Mouse (Mus musculus) bone marrow macrophage, adult 2 months (primary cell): ENCODE data around the gene Sgk1. TPM values are rescaled to one million over a fixed set of nuclear protein-coding genes. Genes with fewer than 3 reads are reported as not detected.

Source experiments
- H3K27ac ChIP-seq: 2 replicates; pipeline ENCODE4 v1.5.1; 2012; ENCODE audit warnings: low read depth, low read length; ENCODE audit not compliant: insufficient read depth
- H3K4me1 ChIP-seq: 2 replicates; pipeline ENCODE4 v1.6.1; 2012; ENCODE audit warnings: low read length; ENCODE audit not compliant: control insufficient read depth, insufficient read depth
- H3K4me3 ChIP-seq: 2 replicates; pipeline ENCODE4 v1.5.1; 2012; ENCODE audit warnings: mild to moderate bottlenecking, low read length, moderate library complexity; ENCODE audit not compliant: insufficient read depth
- CTCF ChIP-seq: IDR thresholded peaks from 2 replicates; pipeline ENCODE4 v1.5.1; 2012; ENCODE audit warnings: low read depth, mild to moderate bottlenecking, low read length, moderate library complexity
- POLR2A ChIP-seq: IDR thresholded peaks from 2 replicates; pipeline ENCODE4 v1.6.1; 2012; ENCODE audit warnings: mild to moderate bottlenecking, low read depth, low read length, borderline replicate concordance
- polyA plus RNA-seq: library from polyadenylated mRNA; stranded (reverse); fragments of >200 nt; gene quantifications from 2 replicates; pipeline ENCODE4 v1.2.4, GENCODE M21; 2012; ENCODE audit not compliant: missing spikeins, insufficient read depth, insufficient read length

The Sgk1 gene
- polyA plus RNA-seq, 1 experiment = 80.9 TPM

DNA sequence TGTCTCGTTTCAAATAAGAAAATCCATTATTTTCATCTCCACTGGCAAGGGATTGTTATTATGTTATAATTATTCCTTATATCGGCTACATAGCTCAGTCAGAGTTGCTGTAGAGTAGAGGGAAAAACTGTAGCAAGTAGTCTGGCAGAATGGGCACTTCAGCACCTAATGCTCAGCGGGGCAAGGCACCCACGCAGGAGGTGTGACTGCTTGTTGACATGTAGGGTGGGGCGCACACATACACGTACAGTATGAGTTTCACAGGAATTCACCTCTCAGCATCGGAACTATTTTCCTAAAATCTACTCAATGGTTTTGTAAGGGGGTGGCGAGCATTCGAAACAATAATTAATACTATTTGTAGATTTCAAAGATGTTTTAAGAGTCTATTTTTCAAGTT lies 28.4 kb downstream of the Sgk1 start:
- no peak overlapping the region for H3K27ac ChIP-seq
- TF ChIP-seq POLR2A = no peak
- TF ChIP-seq CTCF = no peak
- peaks cover 17% of the 10 kb centered on the region for H3K4me1 ChIP-seq
- H3K4me3 ChIP-seq = no peak overlapping the region

DNA sequence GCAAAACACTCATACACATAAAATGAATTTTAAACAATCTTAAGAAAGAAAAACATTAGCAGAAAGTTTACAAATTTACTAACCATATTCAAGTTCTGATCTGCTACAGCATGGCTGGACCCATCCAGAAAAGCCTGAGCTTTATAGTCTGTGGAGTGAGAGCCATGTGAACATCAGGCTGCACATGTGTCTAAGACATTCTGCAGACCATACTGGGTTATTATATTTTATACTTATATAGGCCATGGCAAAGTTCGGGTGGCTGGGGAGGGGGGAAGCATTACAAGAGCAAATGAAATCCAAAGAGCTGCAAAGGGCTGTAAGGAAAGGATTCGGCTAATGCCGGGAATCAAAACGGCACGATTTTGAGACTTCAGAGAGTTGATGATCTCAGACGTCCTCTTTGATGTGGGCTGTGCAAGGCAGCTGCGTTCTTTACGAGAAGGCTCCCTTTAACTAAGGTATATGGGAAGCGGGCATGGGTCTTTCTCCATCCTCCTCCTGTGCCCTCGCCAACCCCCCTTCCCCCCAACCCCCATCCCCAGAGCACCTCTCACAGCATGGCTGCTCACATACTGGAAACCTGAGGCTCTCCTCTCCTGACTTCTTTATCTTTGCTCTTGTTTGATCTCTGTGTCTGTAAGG lies 29.4 kb downstream of the Sgk1 start:
- H3K4me1 ChIP-seq = peaks cover 17% of the 10 kb centered on the region
- no peak overlapping the region for H3K4me3 ChIP-seq
- TF ChIP-seq POLR2A (no peak), CTCF (no peak)
- H3K27ac ChIP-seq = no peak overlapping the region

DNA sequence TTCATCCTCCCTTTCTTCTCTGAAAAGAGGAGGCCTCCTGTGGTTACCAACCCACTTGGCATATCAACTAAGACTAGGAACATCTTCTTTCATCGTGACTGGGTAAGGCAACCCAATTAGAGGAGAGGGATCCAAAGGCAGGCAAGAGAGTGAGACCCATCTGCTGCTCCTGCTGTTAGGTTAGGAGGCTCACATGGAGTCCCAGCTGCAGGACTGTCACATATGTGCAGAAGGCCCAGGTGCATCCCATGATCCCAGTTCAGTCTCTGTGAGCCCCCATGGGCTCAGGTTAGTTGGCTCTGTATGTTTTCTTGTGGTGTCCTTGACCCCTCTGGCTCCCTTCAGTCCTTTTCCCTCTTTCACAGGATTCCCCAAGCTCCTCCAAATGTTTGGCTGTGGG lies 32.8 kb downstream of the Sgk1 start:
- no peak overlapping the region for H3K27ac ChIP-seq
- TF ChIP-seq CTCF = no peak
- no peak for TF ChIP-seq POLR2A
- no peak overlapping the region for H3K4me3 ChIP-seq
- H3K4me1 ChIP-seq = peaks cover 5% of the 10 kb centered on the region; the same call in 1 of the 2 replicates

DNA sequence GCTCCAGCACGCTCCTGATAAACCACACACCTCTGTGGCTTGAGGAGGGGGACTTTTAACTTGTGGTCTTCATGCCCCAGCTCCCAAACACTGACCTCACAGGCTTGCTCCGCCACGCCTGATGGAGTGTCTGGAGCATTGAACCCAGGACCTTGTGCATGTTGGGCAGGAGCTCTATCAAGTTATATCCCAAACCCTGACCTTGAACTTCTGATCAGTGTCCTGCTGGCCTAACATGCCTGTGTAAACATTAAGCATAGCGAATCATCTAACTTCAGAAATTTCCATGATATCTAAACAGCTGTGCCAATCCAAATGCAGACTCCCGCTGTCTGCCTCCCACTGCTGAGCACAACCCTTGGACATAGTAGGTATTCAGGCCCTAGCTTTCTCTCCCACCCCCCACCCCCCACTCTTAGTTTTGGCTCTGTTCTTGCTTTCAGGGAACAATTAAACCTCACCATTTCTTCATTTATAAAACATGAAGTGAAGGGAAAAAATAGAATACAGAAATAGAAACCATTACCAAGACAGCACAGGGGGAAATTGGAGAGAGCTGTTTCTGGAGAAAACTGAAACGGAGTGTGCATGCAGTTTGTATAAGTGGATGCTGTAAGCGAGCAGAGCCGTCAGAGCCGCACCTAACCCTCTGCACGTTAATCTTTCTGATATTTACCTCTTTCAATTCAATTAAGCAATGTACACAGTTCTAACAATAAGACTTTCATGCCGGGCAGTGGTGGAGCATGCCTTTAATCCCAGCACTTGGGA lies 34.5 kb downstream of the Sgk1 start:
- H3K27ac ChIP-seq = no peak overlapping the region
- no peak overlapping the region for H3K4me3 ChIP-seq
- H3K4me1 ChIP-seq = peaks cover 6% of the 10 kb centered on the region
- TF ChIP-seq POLR2A = no peak
- TF ChIP-seq CTCF = no peak

DNA sequence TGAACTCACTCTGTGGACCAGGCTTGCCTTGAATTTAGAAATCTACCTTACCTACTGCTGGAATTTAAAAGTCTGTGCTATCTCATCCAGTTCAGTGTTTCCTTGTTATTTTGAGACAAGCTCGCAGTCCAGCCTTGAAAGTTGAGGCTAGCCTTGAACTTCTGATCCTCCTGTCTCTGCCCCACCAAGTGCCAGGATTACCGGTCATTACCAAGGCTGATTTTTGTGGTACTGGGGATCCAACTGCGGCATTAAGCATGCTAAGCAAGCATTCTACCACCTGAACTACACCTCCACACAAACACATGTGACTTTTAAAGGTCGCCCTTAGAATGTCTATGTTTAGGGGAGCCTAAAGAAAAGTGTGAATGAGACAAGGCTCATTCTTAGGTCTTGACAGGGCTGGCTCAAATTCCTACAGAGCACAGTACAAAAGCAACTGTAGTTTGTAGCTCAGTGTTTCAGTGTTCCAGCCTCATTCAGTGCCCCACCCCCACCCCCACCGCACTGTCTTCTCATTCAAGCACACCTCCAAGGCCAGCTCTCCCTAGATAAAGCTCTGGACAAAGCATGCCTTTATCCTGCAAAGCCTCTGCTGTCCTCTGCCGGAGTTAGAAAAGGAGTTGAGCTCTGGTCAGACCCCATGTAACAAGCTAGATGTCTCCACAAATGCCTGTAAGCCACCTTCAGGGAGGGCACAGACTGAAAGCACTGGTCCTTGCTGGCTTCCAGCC lies 36.2 kb downstream of the Sgk1 start:
- Histone ChIP-seq H3K4me1 (peaks cover 14% of the 10 kb centered on the region), H3K27ac (no peak overlapping the region), H3K4me3 (no peak overlapping the region)
- TF ChIP-seq POLR2A (no peak), CTCF (no peak)

DNA sequence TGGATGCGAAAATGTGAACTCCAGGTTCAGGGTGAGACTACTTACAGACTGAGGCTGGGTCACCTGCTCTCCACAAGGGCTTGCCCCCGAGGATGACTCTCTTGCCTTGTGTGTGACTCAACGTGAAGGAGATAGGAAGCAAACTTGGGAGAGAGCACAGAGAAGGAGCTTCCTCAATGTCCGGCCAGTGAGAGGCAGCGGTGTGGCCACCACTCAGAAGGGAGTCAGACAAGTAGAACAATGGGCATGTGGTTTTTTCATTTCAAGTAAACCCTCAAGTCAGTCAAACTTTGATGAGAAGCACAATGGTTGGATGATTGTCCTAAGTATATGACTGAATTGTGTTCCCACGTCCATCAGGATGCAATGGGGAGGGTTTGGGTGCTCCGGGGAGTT lies 36.8 kb downstream of the Sgk1 start:
- TF ChIP-seq POLR2A = no peak
- TF ChIP-seq CTCF = no peak
- Histone ChIP-seq H3K4me3 (no peak overlapping the region), H3K4me1 (peaks cover 14% of the 10 kb centered on the region), H3K27ac (no peak overlapping the region)

DNA sequence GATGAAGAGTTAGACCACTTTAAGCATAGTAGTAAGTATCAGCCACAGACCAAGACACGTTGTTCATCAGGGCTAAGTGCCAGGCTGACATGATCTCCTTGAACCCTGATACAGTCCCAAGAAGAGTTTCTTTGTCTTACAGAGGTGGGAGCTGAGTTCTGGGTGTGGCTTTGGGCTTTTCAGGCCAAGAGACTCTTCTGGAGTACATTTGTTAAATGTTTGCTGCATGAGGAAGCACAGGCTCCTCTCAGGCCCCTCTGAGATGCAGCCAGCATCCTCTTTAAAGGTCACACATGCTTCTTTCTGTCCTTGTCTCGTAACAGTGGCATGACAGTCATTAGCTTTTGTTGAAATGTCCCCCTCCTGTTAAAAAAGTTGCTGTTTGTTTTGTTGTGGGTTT lies 38.6 kb downstream of the Sgk1 start:
- Histone ChIP-seq H3K4me1 (peaks cover 14% of the 10 kb centered on the region), H3K27ac (no peak overlapping the region), H3K4me3 (no peak overlapping the region)
- no peak for TF ChIP-seq POLR2A
- no peak for TF ChIP-seq CTCF

DNA sequence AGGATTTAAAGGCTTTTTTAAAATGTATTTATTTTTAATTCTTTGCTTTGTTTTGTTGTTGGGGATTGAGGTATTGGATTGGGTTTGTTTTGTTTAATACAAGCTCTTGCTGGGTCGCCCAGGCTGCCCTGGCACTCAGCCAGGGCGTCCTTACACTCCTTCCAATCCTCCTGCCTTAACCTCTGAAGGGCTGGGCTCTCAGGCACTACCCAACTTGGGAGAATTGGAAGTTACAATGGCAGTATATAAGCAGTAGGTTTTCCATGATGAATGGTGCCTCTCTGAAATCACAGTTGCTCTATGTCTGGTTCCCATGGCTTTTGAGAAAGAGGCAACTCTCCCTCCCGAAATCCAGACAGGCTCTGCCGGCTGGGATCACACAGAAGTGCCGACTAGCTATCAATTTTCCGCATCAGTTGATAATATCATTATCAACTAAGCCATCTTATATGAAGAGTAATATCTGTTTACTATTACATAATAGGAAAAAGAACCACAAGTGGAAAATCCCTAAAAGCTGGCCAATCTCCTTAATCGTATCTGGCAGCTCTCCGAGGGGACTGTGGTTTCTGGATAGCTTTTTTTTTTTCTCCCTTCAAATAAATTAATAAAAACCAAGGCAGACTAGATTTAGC lies 40.8 kb downstream of the Sgk1 start:
- TF ChIP-seq POLR2A (no peak), CTCF (no peak)

DNA sequence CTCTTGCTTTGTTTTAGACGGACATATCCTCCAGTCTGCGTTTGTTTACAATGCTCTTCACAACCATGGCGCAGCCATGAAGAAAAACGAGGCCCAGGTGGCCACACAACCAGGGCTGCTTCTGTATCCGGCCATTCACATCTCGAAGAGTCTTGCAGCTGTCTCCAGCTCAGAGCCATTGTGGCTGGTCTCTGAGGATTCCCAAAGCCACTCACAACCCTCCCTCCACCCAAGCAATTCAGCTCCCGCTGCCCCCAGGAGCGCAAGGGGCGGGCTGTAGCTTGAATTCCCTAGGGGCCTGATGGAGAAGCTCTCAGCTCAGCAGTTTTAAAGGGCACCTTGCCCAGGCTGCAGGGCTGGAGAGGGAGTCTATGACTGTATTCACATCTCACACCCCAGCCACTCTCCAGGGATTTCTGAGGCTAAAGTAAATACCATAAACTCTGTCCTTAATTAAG lies 41.5 kb downstream of the Sgk1 start:
- TF ChIP-seq POLR2A (no peak), CTCF (no peak)
- Histone ChIP-seq H3K27ac (no peak overlapping the region), H3K4me1 (peaks cover 12% of the 10 kb centered on the region), H3K4me3 (no peak overlapping the region)

More for the DNA sequence above, 40.8 kb downstream of the Sgk1 start:
- Histone ChIP-seq H3K4me3 (no peak overlapping the region), H3K27ac (no peak overlapping the region), H3K4me1 (peaks cover 14% of the 10 kb centered on the region)
